Mouse (Mus musculus): ENCODE measurements around the gene Fgfr2.

Fgfr2 gene

GRCm38 (mm10) chr7:131826811-131827210 is 1296.3 kb downstream of the Fgfr2 start:
- no peak for DNase-seq (ENCODE audit: low spot score)

GRCm38 (mm10) chr7:131817976-131818375 is 1305.2 kb downstream of the Fgfr2 start:
- no peak for DNase-seq (ENCODE audit: low spot score)

GRCm38 (mm10) chr7:131816641-131817040 is 1306.5 kb downstream of the Fgfr2 start:
- DNase-seq (ENCODE audit: low spot score): no peak

- no peak for DNase-seq (ENCODE audit: low spot score)
Measured at GRCm38 (mm10) chr7:131812116-131812515, 1311.0 kb downstream of the Fgfr2 start.

- no peak for DNase-seq (ENCODE audit: low spot score)
Measured at GRCm38 (mm10) chr7:131810916-131811315, 1312.2 kb downstream of the Fgfr2 start.

GRCm38 (mm10) chr7:131809584-131810181 is 1313.5 kb downstream of the Fgfr2 start:
- no peak for DNase-seq (ENCODE audit: low spot score)

- no peak for DNase-seq (ENCODE audit: low spot score)
Measured at GRCm38 (mm10) chr7:131807257-131807656, 1315.9 kb downstream of the Fgfr2 start.

GRCm38 (mm10) chr7:131805525-131806202 is 1317.5 kb downstream of the Fgfr2 start:
- DNase-seq (ENCODE audit: low spot score): no peak

GRCm38 (mm10) chr7:131800416-131801045 is 1322.6 kb downstream of the Fgfr2 start:
- no peak for DNase-seq (ENCODE audit: low spot score)

GRCm38 (mm10) chr7:131797161-131797560 is 1326.0 kb downstream of the Fgfr2 start:
- DNase-seq (ENCODE audit: low spot score): no peak

- no peak for DNase-seq (ENCODE audit: low spot score)
Measured at GRCm38 (mm10) chr7:131788595-131789206, 1334.4 kb downstream of the Fgfr2 start.

GRCm38 (mm10) chr7:131785721-131786120 is 1337.4 kb downstream of the Fgfr2 start:
- DNase-seq (ENCODE audit: low spot score): no peak

GRCm38 (mm10) chr7:131778271-131778985 is 1344.7 kb downstream of the Fgfr2 start:
- no peak for DNase-seq (ENCODE audit: low spot score)

- DNase-seq (ENCODE audit: low spot score): no peak
Measured at GRCm38 (mm10) chr7:131777461-131778270, 1345.5 kb downstream of the Fgfr2 start.

- DNase-seq (ENCODE audit: low spot score): no peak
Measured at GRCm38 (mm10) chr7:131776191-131776752, 1346.9 kb downstream of the Fgfr2 start.

- DNase-seq (ENCODE audit: low spot score): no peak
Measured at GRCm38 (mm10) chr7:131757922-131758321, 1365.2 kb downstream of the Fgfr2 start.

GRCm38 (mm10) chr7:131747152-131748010 is 1375.8 kb downstream of the Fgfr2 start:
- no peak for DNase-seq (ENCODE audit: low spot score)

- DNase-seq (ENCODE audit: low spot score): no peak
Measured at GRCm38 (mm10) chr7:131746752-131747151, 1376.4 kb downstream of the Fgfr2 start.

GRCm38 (mm10) chr7:131743193-131743592 is 1380.0 kb downstream of the Fgfr2 start:
- DNase-seq (ENCODE audit: low spot score): no peak
